Comparison of ENCODE assay signal across 8 mouse cellular contexts in genomic region chr2:113440326-113441197, GRCm38 (mm10).
DNase-seq lines count a peak whose midpoint lies in the region; ATAC-seq and TF ChIP-seq lines count a peak whose summit lies in the region.

No protein-coding gene starts in this region.

- H3K9me3 ChIP-seq in stomach, embryonic 14.5 days (ENCODE audit: control insufficient read depth, low read depth, low read length): no peaks in the 10 kb centered on the region

- ATAC-seq in megakaryocyte progenitor cell, adult 5-6 weeks (replicated peaks; ENCODE audit: poor library complexity): peak; percentile 91
- ATAC-seq in stomach, embryonic 14.5 days (ENCODE audit: insufficient number of reproducible peaks, insufficient read depth, low FRiP score, low read depth): peak; percentile 87

- H3K9ac ChIP-seq in stomach, embryonic 14.5 days (replicated peaks; ENCODE audit: low read depth, low read length): 0 out of 2 replicates have a peak overlapping the region, but pooled peaks have one; percentile 14

- H3K4me2 ChIP-seq in stomach, embryonic 14.5 days (replicated peaks; ENCODE audit: low read depth, low read length): peak overlapping the region; percentile 53

- intact Hi-C loops in left cerebral cortex, adult 2 months (cut with DNase I): no loop called here
- intact Hi-C loops in heart, postnatal 14 days (cut with DNase I): no loop called here
- intact Hi-C loops in left cerebral cortex, postnatal 4 days (cut with DNase I): no loop called here

- no peak for TF ChIP-seq CTCF in left cerebral cortex, adult 2 months (IDR thresholded peaks at IDR 0.05)

- DNase-seq in left cerebral cortex, adult 2 months (ENCODE audit: extremely low spot score in 1 of 2, low spot score in 2 of 2): no peak
- no peak for DNase-seq in left cerebral cortex, adult 11 months (ENCODE audit: low spot score)
- peak; percentile 28 for DNase-seq in fat pad, adult 2 months (ENCODE audit: extremely low read depth, low read depth, low spot score)
- peak; percentile 34 to 45 for DNase-seq in heart, postnatal 14 days
- peak; percentile 83 to 88 for DNase-seq in kidney, postnatal 36 days
- no peak for DNase-seq in left cerebral cortex, postnatal 4 days

- no peak overlapping the region for H3K27ac ChIP-seq in left cerebral cortex, adult 2 months
- H3K27ac ChIP-seq in stomach, embryonic 14.5 days (ENCODE audit: low read length): peak overlapping the region; percentile 89

- peaks cover 6% of the 10 kb centered on the region for H3K4me1 ChIP-seq in stomach, embryonic 14.5 days (ENCODE audit: control insufficient read depth, insufficient read depth, low read length)

- H3K4me3 ChIP-seq in left cerebral cortex, adult 2 months: peak overlapping the region; percentile 13; the same call in 1 of the 2 replicates
- peak overlapping the region; percentile 22 for H3K4me3 ChIP-seq in stomach, embryonic 14.5 days (ENCODE audit: low read depth, low read length)

- H3K27me3 ChIP-seq in stomach, embryonic 14.5 days (ENCODE audit: control insufficient read depth, insufficient read depth, low read length): no peaks in the 10 kb centered on the region

- WGBS in stomach, embryonic 14.5 days: 6% methylated on average over 22 of the region's 22 CpGs

- H3K36me3 ChIP-seq in stomach, embryonic 14.5 days (ENCODE audit: control insufficient read depth, insufficient read depth, low read length): no peaks in the 10 kb centered on the region

Comparison
In these comparisons a context has a peak if more than half of its experiments do, and no peak if none do; other contexts are left out.
1. DNase-seq: peak in fat pad, adult 2 months (single experiment), heart, postnatal 14 days (2 of 2) and kidney, postnatal 36 days (2 of 2); none in left cerebral cortex, adult 2 months (0 of 2), left cerebral cortex, adult 11 months (single experiment) and left cerebral cortex, postnatal 4 days (single experiment).